Mouse (Mus musculus) stomach, embryonic 14.5 days (tissue): Measurements from ENCODE around the gene Ccp110. TPM values are rescaled to one million over a fixed set of nuclear protein-coding genes. Genes with fewer than 3 reads are reported as not detected.

Experiments
- ATAC-seq: fragments of 200-750 bp; cut with Nextera tagmentation; 2 replicates; pipeline ENCODE4 v1.8.0; 2017; ENCODE audit warnings: low read depth, moderate TSS enrichment; ENCODE audit not compliant: insufficient number of reproducible peaks, insufficient read depth, low FRiP score
- H3K27ac ChIP-seq: fragments of 300-500 bp; sonication (generic); 2 replicates; pipeline ENCODE4 v1.5.1; 2014; ENCODE audit warnings: mild to moderate bottlenecking, low read length, moderate library complexity, mixed read lengths
- H3K27me3 ChIP-seq: fragments of 300-500 bp; sonication (generic); 2 replicates; pipeline ENCODE4 v1.6.1; 2014; ENCODE audit warnings: low read length, control low read depth, mixed read lengths; ENCODE audit not compliant: control insufficient read depth, insufficient read depth
- H3K36me3 ChIP-seq: fragments of 300-500 bp; sonication (generic); 2 replicates; pipeline ENCODE4 v1.6.1; 2014; ENCODE audit warnings: mild to moderate bottlenecking, control low read depth, low read length, moderate library complexity, mixed read lengths; ENCODE audit not compliant: control insufficient read depth, insufficient read depth
- H3K4me1 ChIP-seq: fragments of 300-500 bp; sonication (generic); 2 replicates; pipeline ENCODE4 v1.6.1; 2014; ENCODE audit warnings: low read length, control low read depth, mixed read lengths; ENCODE audit not compliant: control insufficient read depth, insufficient read depth
- H3K4me2 ChIP-seq: fragments of 300-500 bp; sonication (generic); replicated peaks from 2 replicates; pipeline ENCODE4 v1.6.1; 2014; ENCODE audit warnings: low read depth, low read length, control low read depth
- H3K4me3 ChIP-seq: fragments of 300-500 bp; sonication (generic); 2 replicates; pipeline ENCODE4 v1.5.1; 2014; ENCODE audit warnings: low read depth, low read length, control low read depth
- H3K9ac ChIP-seq: fragments of 300-500 bp; sonication (generic); replicated peaks from 2 replicates; pipeline ENCODE4 v1.6.1; 2014; ENCODE audit warnings: low read depth, mild to moderate bottlenecking, control low read depth, low read length, moderate library complexity, mixed read lengths
- H3K9me3 ChIP-seq: fragments of 300-500 bp; sonication (generic); 2 replicates; pipeline ENCODE4 v1.6.1; 2016; ENCODE audit warnings: low read depth, low read length, control low read depth; ENCODE audit not compliant: control insufficient read depth
- WGBS: fragments of 180-500 bp; shearing (Covaris S2); extraction: QIAGEN DNeasy Blood & Tissue Kit; methylation state at CpG from one replicate; pipeline ENCODE4 v1.1.7; 2014; 5-methylcytosine and 5-hydroxymethylcytosine counted together
- polyA plus RNA-seq: library from polyadenylated mRNA; unstranded; fragments of >200 nt; fragmentation: Nextera tagmentation; extraction: Ambion mirVana; gene quantifications from 2 replicates; pipeline ENCODE4 v1.2.1, GENCODE M21; 2014

Ccp110 gene
- polyA plus RNA-seq, 1 experiment from 2014 or later, result 12.2 TPM

GRCm38 (mm10) chr7:118755756-118756155, 43.4 kb downstream of the Ccp110 start:
- H3K4me2 ChIP-seq, result no peak overlapping the region
- no peak for ATAC-seq
- H3K9me3 ChIP-seq, result no peaks in the 10 kb centered on the region
- 71% methylated on average over 7 of the region's 7 CpGs for WGBS
- H3K4me1 ChIP-seq, result no peaks in the 10 kb centered on the region
- H3K9ac ChIP-seq, result no peak overlapping the region
- peaks cover 22% of the 10 kb centered on the region for H3K36me3 ChIP-seq
- no peaks in the 10 kb centered on the region for H3K27me3 ChIP-seq
- no peak overlapping the region for H3K4me3 ChIP-seq
- no peak overlapping the region for H3K27ac ChIP-seq

GRCm38 (mm10) chr7:118756490-118757265, 44.3 kb downstream of the Ccp110 start:
- ATAC-seq, result no peak
- no peak overlapping the region for H3K4me3 ChIP-seq
- H3K4me2 ChIP-seq, result no peak overlapping the region
- H3K27me3 ChIP-seq, result no peaks in the 10 kb centered on the region
- H3K9ac ChIP-seq, result no peak overlapping the region
- no peak overlapping the region for H3K27ac ChIP-seq
- H3K36me3 ChIP-seq, result peaks cover 23% of the 10 kb centered on the region
- H3K4me1 ChIP-seq, result no peaks in the 10 kb centered on the region
- H3K9me3 ChIP-seq, result no peaks in the 10 kb centered on the region
- 93% methylated on average over 24 of the region's 24 CpGs for WGBS

GRCm38 (mm10) chr7:118758369-118758768, 46.0 kb downstream of the Ccp110 start:
- Histone ChIP-seq H3K4me3 (no peak overlapping the region), H3K9ac (no peak overlapping the region), H3K27ac (no peak overlapping the region), H3K9me3 (no peaks in the 10 kb centered on the region), H3K27me3 (no peaks in the 10 kb centered on the region), H3K36me3 (peaks cover 19% of the 10 kb centered on the region), H3K4me2 (no peak overlapping the region), H3K4me1 (no peaks in the 10 kb centered on the region)
- 57% methylated on average over 4 of the region's 4 CpGs for WGBS
- ATAC-seq, result 0 out of 2 replicates have a peak, but pooled peaks have one; percentile 39

GRCm38 (mm10) chr7:118759372-118759771, 47.0 kb downstream of the Ccp110 start:
- ATAC-seq, result no peak

GRCm38 (mm10) chr7:118763939-118764338, 51.6 kb downstream of the Ccp110 start:
- no peak overlapping the region for H3K4me3 ChIP-seq
- H3K4me2 ChIP-seq, result no peak overlapping the region
- no peaks in the 10 kb centered on the region for H3K9me3 ChIP-seq
- no peak overlapping the region for H3K27ac ChIP-seq
- 89% methylated on average over 11 of the region's 11 CpGs for WGBS
- H3K36me3 ChIP-seq, result peaks cover 13% of the 10 kb centered on the region
- no peaks in the 10 kb centered on the region for H3K27me3 ChIP-seq
- no peaks in the 10 kb centered on the region for H3K4me1 ChIP-seq
- H3K9ac ChIP-seq, result no peak overlapping the region
- no peak for ATAC-seq

More at GRCm38 (mm10) chr7:118759372-118759771, 47.0 kb downstream of the Ccp110 start:
- H3K9me3 ChIP-seq, result no peaks in the 10 kb centered on the region
- H3K4me2 ChIP-seq, result no peak overlapping the region
- no peak overlapping the region for H3K27ac ChIP-seq
- no peaks in the 10 kb centered on the region for H3K27me3 ChIP-seq
- no peak overlapping the region for H3K9ac ChIP-seq
- H3K4me1 ChIP-seq, result no peaks in the 10 kb centered on the region
- H3K36me3 ChIP-seq, result peaks cover 19% of the 10 kb centered on the region
- 40% methylated on average over 5 of the region's 5 CpGs for WGBS
- no peak overlapping the region for H3K4me3 ChIP-seq

GRCm38 (mm10) chr7:118764725-118765124, 52.4 kb downstream of the Ccp110 start:
- no peaks in the 10 kb centered on the region for H3K9me3 ChIP-seq
- WGBS, result 86% methylated on average over 14 of the region's 14 CpGs
- H3K36me3 ChIP-seq, result peaks cover 13% of the 10 kb centered on the region
- no peak for ATAC-seq
- no peaks in the 10 kb centered on the region for H3K27me3 ChIP-seq
- no peak overlapping the region for H3K4me3 ChIP-seq
- no peak overlapping the region for H3K4me2 ChIP-seq
- no peak overlapping the region for H3K9ac ChIP-seq
- H3K27ac ChIP-seq, result no peak overlapping the region
- 0 out of 2 replicates have a peak, but pooled peaks cover 3% of the 10 kb centered on the region for H3K4me1 ChIP-seq

- Histone ChIP-seq H3K4me1 (0 out of 2 replicates have a peak, but pooled peaks cover 3% of the 10 kb centered on the region), H3K27ac (no peak overlapping the region), H3K4me3 (no peak overlapping the region), H3K27me3 (no peaks in the 10 kb centered on the region), H3K36me3 (peaks cover 13% of the 10 kb centered on the region), H3K9me3 (no peaks in the 10 kb centered on the region), H3K9ac (no peak overlapping the region), H3K4me2 (no peak overlapping the region)
- no peak for ATAC-seq
- 70% methylated on average over 8 of the region's 8 CpGs for WGBS
These were observed 53.3 kb downstream of the Ccp110 start for GRCm38 (mm10) chr7:118765604-118766003.

GRCm38 (mm10) chr7:118766119-118766833, 53.9 kb downstream of the Ccp110 start:
- 61% methylated on average over 18 of the region's 18 CpGs for WGBS
- no peak for ATAC-seq

More at GRCm38 (mm10) chr7:118766119-118766833, 53.9 kb downstream of the Ccp110 start:
- H3K27me3 ChIP-seq, result no peaks in the 10 kb centered on the region
- H3K4me3 ChIP-seq, result no peak overlapping the region
- H3K4me1 ChIP-seq, result 0 out of 2 replicates have a peak, but pooled peaks cover 3% of the 10 kb centered on the region
- no peaks in the 10 kb centered on the region for H3K9me3 ChIP-seq
- H3K36me3 ChIP-seq, result peaks cover 11% of the 10 kb centered on the region
- H3K4me2 ChIP-seq, result no peak overlapping the region
- no peak overlapping the region for H3K9ac ChIP-seq
- H3K27ac ChIP-seq, result no peak overlapping the region
